Mouse (Mus musculus) CD4-positive helper T cell, adult 2 months (primary cell): Measurements from ENCODE around the gene Adamts13.
A peak's percentile ranks its signal among the peaks of the same experiment; 100 is the strongest.

Experiments used
- DNase-seq: peaks from one replicate; pipeline ENCODE4 v3.0.0-alpha.2; 2012; ENCODE audit warnings: low read depth, missing footprints, low spot score

The Adamts13 gene

GRCm38 (mm10) chr2:27036003-27036402, 62.8 kb downstream of the Adamts13 start:
- DNase-seq, result no peak

GRCm38 (mm10) chr2:27037008-27037407, 63.8 kb downstream of the Adamts13 start:
- DNase-seq, result no peak

- DNase-seq, result peak; percentile 58
Observed at GRCm38 (mm10) chr2:27038596-27038995, 65.4 kb downstream of the Adamts13 start.

- no peak for DNase-seq
Observed at GRCm38 (mm10) chr2:27039286-27039685, 66.1 kb downstream of the Adamts13 start.

- no peak for DNase-seq
Observed at GRCm38 (mm10) chr2:27042131-27042844, 69.1 kb downstream of the Adamts13 start.

GRCm38 (mm10) chr2:27043461-27043860, 70.2 kb downstream of the Adamts13 start:
- peak; percentile 67 for DNase-seq

- DNase-seq, result no peak
Observed at GRCm38 (mm10) chr2:27044166-27044565, 71.0 kb downstream of the Adamts13 start.

GRCm38 (mm10) chr2:27044641-27045040, 71.4 kb downstream of the Adamts13 start:
- DNase-seq, result no peak

GRCm38 (mm10) chr2:27045979-27046770, 73.0 kb downstream of the Adamts13 start:
- DNase-seq, result no peak

- no peak for DNase-seq
Observed at GRCm38 (mm10) chr2:27049408-27049807, 76.2 kb downstream of the Adamts13 start.

GRCm38 (mm10) chr2:27058251-27058650, 85.0 kb downstream of the Adamts13 start:
- no peak for DNase-seq

GRCm38 (mm10) chr2:27058751-27059150, 85.5 kb downstream of the Adamts13 start:
- no peak for DNase-seq

GRCm38 (mm10) chr2:27059187-27059586, 86.0 kb downstream of the Adamts13 start:
- no peak for DNase-seq
